Mouse (Mus musculus) forebrain, embryonic 11.5 days (tissue): ENCODE measurements at regions not wholly inside any gene's neighbourhood (a gene's known extent, or its start where the extent isn't known, plus 50 kb on each side); places are given as distances from the start of the nearest gene placed in this dataset.

Experiments
- ATAC-seq: fragments of 200-750 bp; cut with Nextera tagmentation; replicated peaks from 2 replicates; pipeline ENCODE4 v1.8.0; 2017; ENCODE audit warnings: moderate TSS enrichment; ENCODE audit not compliant: low FRiP score
- DNase-seq: peaks from one replicate; pipeline ENCODE4 v3.0.0-alpha.2; 2017; ENCODE audit warnings: low spot score
- H3K27ac ChIP-seq: fragments of 300-500 bp; sonication (generic); 2 replicates; pipeline ENCODE4 v1.5.1; 2014; ENCODE audit warnings: low read depth, low read length
- H3K27me3 ChIP-seq: fragments of 300-500 bp; sonication (generic); 2 replicates; pipeline ENCODE4 v1.6.1; 2014; ENCODE audit warnings: mild to moderate bottlenecking, low read length, mixed read lengths; ENCODE audit not compliant: control insufficient read depth, insufficient read depth
- H3K36me3 ChIP-seq: fragments of 300-500 bp; sonication (generic); 2 replicates; pipeline ENCODE4 v1.6.1; 2014; ENCODE audit warnings: mild to moderate bottlenecking, low read length, moderate library complexity, mixed read lengths; ENCODE audit not compliant: control insufficient read depth, insufficient read depth
- H3K4me1 ChIP-seq: fragments of 300-500 bp; sonication (generic); replicated peaks from 2 replicates; pipeline ENCODE4 v1.6.1; 2014; ENCODE audit warnings: low read length, mixed read lengths; ENCODE audit not compliant: control insufficient read depth, insufficient read depth
- H3K4me2 ChIP-seq: fragments of 300-500 bp; sonication (generic); 2 replicates; pipeline ENCODE4 v1.6.1; 2014; ENCODE audit warnings: low read depth, mild to moderate bottlenecking, low read length, moderate library complexity, mixed read lengths; ENCODE audit not compliant: severe bottlenecking
- H3K4me3 ChIP-seq: fragments of 300-500 bp; sonication (generic); 2 replicates; pipeline ENCODE4 v1.5.1; 2014; ENCODE audit warnings: low read depth, low read length
- H3K9ac ChIP-seq: fragments of 300-500 bp; sonication (generic); 2 replicates; pipeline ENCODE4 v1.6.1; 2014; ENCODE audit warnings: low read length
- H3K9me3 ChIP-seq: fragments of 300-500 bp; sonication (generic); 2 replicates; pipeline ENCODE4 v1.6.1; 2016; ENCODE audit warnings: low read length, mixed read lengths; ENCODE audit not compliant: control insufficient read depth
- WGBS: fragments of 180-500 bp; shearing (Covaris S2); extraction: QIAGEN DNeasy Blood & Tissue Kit; methylation state at CpG from one replicate; pipeline ENCODE4 v1.1.7; 2014; 5-methylcytosine and 5-hydroxymethylcytosine counted together

DNA sequence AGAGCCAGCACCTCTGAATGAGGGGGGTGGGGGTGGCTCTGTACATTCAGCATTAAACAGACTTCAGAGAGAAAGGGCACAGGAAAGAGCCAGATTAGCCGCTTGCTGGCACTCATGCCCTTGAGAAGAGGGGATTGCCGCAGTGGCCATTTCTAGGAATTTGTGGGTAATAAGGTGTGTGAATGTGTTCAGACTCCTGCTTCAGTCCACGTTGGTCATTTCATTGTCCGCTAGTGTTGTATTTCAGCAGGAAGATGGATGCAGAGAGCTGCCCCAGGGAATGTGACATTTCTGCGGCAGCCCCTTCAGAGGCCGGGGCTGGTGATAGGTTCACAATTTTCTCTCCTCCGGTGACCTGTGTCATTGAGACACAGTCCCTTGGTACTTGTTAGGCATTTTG, 247.1 kb upstream of the Kcnab2 start:
- H3K4me2 ChIP-seq: no peak overlapping the region
- DNase-seq (no peak), ATAC-seq (no peak)
- H3K9me3 ChIP-seq: no peaks in the 10 kb centered on the region
- H3K27ac ChIP-seq: no peak overlapping the region
- H3K4me3 ChIP-seq: no peak overlapping the region
- no peaks in the 10 kb centered on the region for H3K27me3 ChIP-seq
- no peaks in the 10 kb centered on the region for H3K36me3 ChIP-seq
- WGBS: 73% methylated on average over 7 of the region's 7 CpGs
- no peak overlapping the region for H3K9ac ChIP-seq
- peaks cover 8% of the 10 kb centered on the region; the same call in 1 of the 2 replicates for H3K4me1 ChIP-seq

DNA sequence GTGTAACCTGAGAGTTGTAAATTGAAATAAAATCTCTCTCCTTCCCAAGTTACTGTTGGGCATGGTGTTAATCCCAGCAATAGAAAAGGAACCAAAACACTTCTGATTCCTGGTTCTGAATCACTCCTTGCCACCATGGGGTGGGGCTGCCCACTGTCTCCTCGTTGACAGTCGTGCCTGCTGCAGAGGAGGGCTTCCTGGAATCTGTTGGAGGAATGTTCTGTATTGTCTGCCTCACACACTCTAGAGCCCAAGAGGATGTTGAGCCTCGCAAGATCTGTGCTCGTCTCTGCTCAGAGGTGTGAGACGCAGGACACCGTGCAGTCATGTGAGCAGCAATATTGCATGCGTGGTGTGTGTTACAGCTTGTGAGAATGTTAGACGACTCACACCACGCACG, 246.4 kb upstream of the Kcnab2 start:
- DNase-seq: no peak
- no peak overlapping the region for H3K4me2 ChIP-seq
- peaks cover 8% of the 10 kb centered on the region; the same call in 1 of the 2 replicates for H3K4me1 ChIP-seq
- no peak for ATAC-seq
- no peaks in the 10 kb centered on the region for H3K9me3 ChIP-seq
- no peak overlapping the region for H3K9ac ChIP-seq
- no peak overlapping the region for H3K4me3 ChIP-seq
- no peaks in the 10 kb centered on the region for H3K36me3 ChIP-seq
- no peak overlapping the region for H3K27ac ChIP-seq
- WGBS: 79% methylated on average over 10 of the region's 10 CpGs
- H3K27me3 ChIP-seq: no peaks in the 10 kb centered on the region

DNA sequence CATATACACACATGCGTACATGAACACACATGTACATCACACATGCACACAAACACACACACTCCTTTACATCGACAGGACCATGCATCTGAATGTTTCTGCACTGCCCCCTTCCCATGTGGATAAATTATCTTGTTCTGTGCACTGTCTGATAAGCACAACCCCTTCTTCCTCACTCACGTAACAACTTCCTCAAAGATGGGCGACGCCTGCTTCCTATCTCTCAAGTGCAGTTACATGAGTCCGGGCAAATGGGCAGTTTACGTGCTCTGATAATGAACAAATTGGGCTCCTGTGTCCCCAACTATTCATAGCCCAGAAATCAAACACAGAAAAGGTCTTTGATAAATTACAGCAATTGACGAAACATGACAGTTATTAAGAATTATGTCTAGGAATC, 242.9 kb upstream of the Kcnab2 start:
- H3K9me3 ChIP-seq: no peaks in the 10 kb centered on the region
- H3K9ac ChIP-seq: no peak overlapping the region
- DNase-seq: no peak
- peaks cover 8% of the 10 kb centered on the region; the same call in 1 of the 2 replicates for H3K4me1 ChIP-seq
- H3K36me3 ChIP-seq: no peaks in the 10 kb centered on the region
- H3K4me3 ChIP-seq: no peak overlapping the region
- H3K4me2 ChIP-seq: no peak overlapping the region
- H3K27ac ChIP-seq: no peak overlapping the region
- ATAC-seq: no peak
- 94% methylated on average over 8 of the region's 8 CpGs for WGBS
- no peaks in the 10 kb centered on the region for H3K27me3 ChIP-seq

DNA sequence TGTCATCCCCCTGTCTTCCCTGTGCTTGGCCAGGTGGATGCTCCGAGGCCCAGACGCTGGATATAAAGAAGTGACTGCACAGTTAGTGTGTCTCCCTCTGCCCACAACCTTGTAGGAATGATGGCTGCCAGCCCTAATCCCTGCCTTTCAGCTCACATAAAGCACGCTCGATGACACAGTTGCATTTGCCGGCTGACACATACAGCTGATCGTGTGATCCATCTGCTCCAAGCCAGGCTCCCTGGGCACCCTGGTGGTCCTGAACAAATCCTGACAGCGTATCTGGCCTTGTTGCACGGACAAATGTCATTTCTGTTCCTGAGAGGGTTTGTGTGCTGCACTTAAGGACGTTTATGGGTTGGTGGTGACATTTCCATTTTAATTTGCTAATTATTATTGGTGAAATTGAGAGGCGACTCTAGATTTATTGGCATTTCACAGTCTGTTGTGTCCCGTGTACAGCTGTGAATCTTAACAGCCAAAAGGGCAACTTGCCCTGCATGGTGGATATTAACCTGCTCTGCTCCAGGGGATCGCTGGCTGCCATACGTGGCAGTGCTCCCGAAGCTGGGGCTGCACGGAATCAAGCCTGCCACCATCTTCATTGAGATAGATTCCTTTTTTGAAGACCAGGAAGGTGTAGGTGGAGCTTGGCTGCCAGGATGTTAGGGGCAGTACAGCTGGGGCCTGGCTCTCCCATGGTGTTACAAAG, 241.9 kb upstream of the Kcnab2 start:
- H3K4me3 ChIP-seq: no peak overlapping the region
- no peak overlapping the region for H3K4me2 ChIP-seq
- H3K4me1 ChIP-seq: peaks cover 2% of the 10 kb centered on the region; the same call in 1 of the 2 replicates
- no peaks in the 10 kb centered on the region for H3K27me3 ChIP-seq
- H3K9me3 ChIP-seq: no peaks in the 10 kb centered on the region
- no peak overlapping the region for H3K27ac ChIP-seq
- 86% methylated on average over 15 of the region's 15 CpGs for WGBS
- DNase-seq (no peak), ATAC-seq (no peak)
- no peaks in the 10 kb centered on the region for H3K36me3 ChIP-seq
- H3K9ac ChIP-seq: no peak overlapping the region

DNA sequence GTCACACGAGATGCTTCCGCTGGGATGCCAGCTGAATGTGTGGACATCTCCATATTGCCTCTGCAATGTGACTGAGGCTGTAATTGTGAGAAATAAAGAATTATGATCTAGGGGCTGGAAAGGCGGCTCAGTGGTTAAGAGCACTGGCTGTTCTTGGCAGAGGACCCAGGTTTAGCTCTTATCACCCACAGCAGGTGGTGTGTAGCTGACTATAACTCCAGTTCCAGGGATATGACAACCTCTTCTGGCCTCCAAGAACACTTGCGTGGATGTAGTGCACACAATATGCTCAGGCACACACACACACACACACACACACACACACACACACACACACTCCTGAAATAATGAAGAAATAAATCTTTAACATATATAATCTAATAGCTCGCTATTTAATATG, 232.7 kb upstream of the Kcnab2 start:
- H3K36me3 ChIP-seq: no peaks in the 10 kb centered on the region
- H3K9ac ChIP-seq: no peak overlapping the region
- no peak overlapping the region for H3K4me3 ChIP-seq
- H3K27ac ChIP-seq: no peak overlapping the region
- ATAC-seq: no peak
- H3K4me2 ChIP-seq: no peak overlapping the region
- no peaks in the 10 kb centered on the region for H3K27me3 ChIP-seq
- 86% methylated on average over 5 of the region's 5 CpGs for WGBS
- H3K4me1 ChIP-seq: no peaks in the 10 kb centered on the region
- no peaks in the 10 kb centered on the region for H3K9me3 ChIP-seq
- no peak for DNase-seq

DNA sequence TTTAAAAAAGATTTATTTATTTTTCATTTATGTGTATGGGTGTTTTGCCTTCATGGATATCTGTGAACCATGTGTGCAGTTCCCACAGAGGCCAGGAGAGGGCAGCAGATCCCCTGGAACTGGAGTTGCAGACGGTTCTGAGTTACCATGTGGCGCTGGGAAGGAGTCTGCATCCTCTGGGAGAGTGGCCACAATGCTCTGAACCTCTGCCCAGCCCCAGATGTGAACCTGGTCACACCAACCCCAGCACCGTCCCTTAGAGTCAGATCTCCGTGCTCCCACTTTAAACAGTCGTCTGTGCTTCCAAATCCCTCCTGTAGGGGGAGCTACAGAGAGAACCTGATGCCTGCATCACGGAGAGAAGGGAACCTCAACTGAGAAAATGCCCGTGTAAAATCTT, 222.5 kb upstream of the Kcnab2 start:
- no peak for ATAC-seq
- Histone ChIP-seq H3K36me3 (no peaks in the 10 kb centered on the region), H3K9me3 (no peaks in the 10 kb centered on the region; the same call in 1 of the 2 replicates), H3K4me2 (no peak overlapping the region), H3K27ac (no peak overlapping the region), H3K27me3 (no peaks in the 10 kb centered on the region), H3K4me1 (0 out of 2 replicates have a peak, but pooled peaks cover 7% of the 10 kb centered on the region), H3K9ac (no peak overlapping the region), H3K4me3 (no peak overlapping the region)
- peak; percentile 61 for DNase-seq
- 79% methylated on average over 7 of the region's 7 CpGs for WGBS

DNA sequence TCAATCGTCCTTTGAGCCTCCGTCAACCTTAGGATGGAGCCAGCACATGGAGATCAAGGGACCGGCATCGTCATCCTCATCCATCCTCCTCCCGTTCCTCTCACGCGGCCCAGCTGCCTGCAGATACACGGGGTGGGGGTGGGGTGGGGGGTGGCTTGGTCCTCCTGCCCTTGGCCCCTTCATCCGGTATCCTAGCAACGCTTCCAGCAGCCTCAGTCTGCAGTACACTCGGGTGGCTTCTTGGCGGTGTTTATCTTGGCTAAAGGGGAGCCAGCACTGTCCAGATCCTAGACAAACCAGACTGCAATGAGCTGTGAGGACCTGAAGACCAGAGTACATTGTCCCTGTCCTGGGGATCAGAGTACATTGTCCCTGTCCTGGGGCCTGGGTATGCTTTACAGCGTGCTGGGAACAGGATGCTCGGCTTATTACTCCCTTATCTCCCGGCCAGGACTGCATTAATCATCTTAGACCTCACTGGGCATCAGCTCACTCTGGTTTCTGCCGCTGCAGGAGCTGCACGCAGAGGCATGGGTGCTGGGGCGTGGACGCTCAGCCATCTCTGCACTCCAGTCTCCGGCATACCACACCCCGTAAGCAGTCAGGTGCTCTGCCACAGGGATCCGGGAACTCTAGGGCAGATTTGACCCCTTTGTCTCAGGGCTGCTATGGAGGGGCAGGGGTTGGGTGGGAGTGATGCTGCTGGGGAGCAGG, 219.7 kb upstream of the Kcnab2 start:
- peak; percentile 60 for DNase-seq
- 0 out of 2 replicates have a peak, but pooled peaks cover 7% of the 10 kb centered on the region for H3K4me1 ChIP-seq
- no peaks in the 10 kb centered on the region for H3K36me3 ChIP-seq
- H3K27me3 ChIP-seq: no peaks in the 10 kb centered on the region
- peak; percentile 77; the same call in 1 of the 2 replicates for ATAC-seq
- no peak overlapping the region; the same call in none of the 2 replicates for H3K4me2 ChIP-seq
- 37% methylated on average over 22 of the region's 22 CpGs for WGBS
- no peak overlapping the region for H3K4me3 ChIP-seq
- H3K9me3 ChIP-seq: no peaks in the 10 kb centered on the region; the same call in 1 of the 2 replicates
- no peak overlapping the region for H3K27ac ChIP-seq
- H3K9ac ChIP-seq: peak overlapping the region; percentile 16; the same call in 1 of the 2 replicates

DNA sequence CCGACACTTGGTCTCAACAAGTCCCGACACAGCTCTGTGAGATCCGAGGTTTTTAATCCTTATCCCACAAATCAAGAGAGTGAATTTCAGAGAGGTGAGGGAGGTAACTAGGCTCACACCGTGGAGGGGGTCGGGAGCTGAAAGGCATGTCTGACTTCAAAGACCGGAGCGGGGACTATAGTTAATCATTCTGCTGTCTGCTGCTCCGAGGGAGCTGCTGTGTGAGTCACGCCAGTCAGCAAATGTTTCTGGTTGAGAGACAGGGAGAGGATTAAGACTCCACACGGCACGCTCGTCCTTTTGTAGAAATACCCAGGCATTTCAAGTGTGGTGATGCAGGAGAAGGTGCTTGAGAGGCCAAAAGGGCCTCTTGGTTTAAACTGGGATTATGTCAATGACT, 214.1 kb upstream of the Kcnab2 start:
- no peak overlapping the region for H3K4me2 ChIP-seq
- H3K27ac ChIP-seq: no peak overlapping the region
- H3K27me3 ChIP-seq: no peaks in the 10 kb centered on the region
- H3K4me1 ChIP-seq: 0 out of 2 replicates have a peak, but pooled peaks cover 1% of the 10 kb centered on the region
- no peak for DNase-seq
- no peaks in the 10 kb centered on the region; the same call in 1 of the 2 replicates for H3K9me3 ChIP-seq
- H3K9ac ChIP-seq: no peak overlapping the region
- no peak overlapping the region for H3K4me3 ChIP-seq
- no peaks in the 10 kb centered on the region for H3K36me3 ChIP-seq
- no peak for ATAC-seq
- WGBS: 36% methylated on average over 12 of the region's 12 CpGs
